Mouse (Mus musculus): ENCODE data around the gene Ell3.

DNA sequence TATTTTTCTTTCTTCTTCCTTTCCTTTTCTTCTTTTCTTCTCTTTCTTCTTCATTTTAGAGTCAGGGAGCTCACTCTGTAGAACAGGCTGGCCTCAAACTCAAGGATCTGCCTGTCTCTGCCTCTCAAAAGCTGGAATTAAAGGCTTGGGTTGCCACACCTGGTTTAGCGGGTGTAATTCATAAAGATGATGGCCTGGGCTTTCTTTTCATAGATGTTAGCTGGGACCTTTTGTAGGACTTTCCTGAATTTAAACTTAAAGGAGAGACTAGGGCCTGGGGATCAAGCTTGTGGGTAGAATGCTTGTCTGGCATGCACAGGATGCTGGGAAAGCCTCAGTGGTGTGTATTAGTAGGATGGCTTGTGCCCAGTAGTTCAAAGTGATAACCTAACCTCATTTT lies at the start of gene Ell3:
- no peak for TF ChIP-seq POLR2A (IDR thresholded peaks at IDR 0.05; ENCODE audit: control insufficient read depth, extremely low read depth, insufficient read depth, low read length, poor library complexity)
- TF ChIP-seq CTCF (IDR thresholded peaks at IDR 0.05; ENCODE audit: borderline replicate concordance, control insufficient read depth, extremely low read depth, insufficient read depth, low read length, poor library complexity): no peak
